Mouse (Mus musculus) liver, embryonic 16.5 days (tissue): Measurements from ENCODE around the gene Bicdl1. TPM values are rescaled to one million over a fixed set of nuclear protein-coding genes. Genes with fewer than 3 reads are reported as not detected.

Source experiments
- ATAC-seq: fragments of 200-750 bp; cut with Nextera tagmentation; 2 replicates; pipeline ENCODE4 v1.8.0; 2017; ENCODE audit warnings: low read depth, mild to moderate bottlenecking, moderate number of reproducible peaks, moderate library complexity
- H3K27ac ChIP-seq: fragments of 300-500 bp; sonication (generic); 2 replicates; pipeline ENCODE4 v1.5.1; 2014; ENCODE audit warnings: mild to moderate bottlenecking, low read length
- H3K27me3 ChIP-seq: fragments of 300-500 bp; sonication (generic); 2 replicates; pipeline ENCODE4 v1.6.1; 2014; ENCODE audit warnings: low read depth, low read length, mixed read lengths; ENCODE audit not compliant: control insufficient read depth, insufficient read depth
- H3K36me3 ChIP-seq: fragments of 300-500 bp; sonication (generic); 2 replicates; pipeline ENCODE4 v1.6.1; 2014; ENCODE audit warnings: mild to moderate bottlenecking; ENCODE audit not compliant: control insufficient read depth, insufficient read depth
- H3K4me1 ChIP-seq: fragments of 300-500 bp; sonication (generic); 2 replicates; pipeline ENCODE4 v1.6.1; 2014; ENCODE audit warnings: low read depth, low read length, mixed read lengths; ENCODE audit not compliant: control insufficient read depth
- H3K4me2 ChIP-seq: fragments of 300-500 bp; sonication (generic); 2 replicates; pipeline ENCODE4 v1.6.1; 2014; ENCODE audit warnings: low read depth, low read length, mixed read lengths
- H3K4me3 ChIP-seq: fragments of 300-500 bp; sonication (generic); 2 replicates; pipeline ENCODE4 v1.5.1; 2014; ENCODE audit warnings: low read depth, mild to moderate bottlenecking, low read length
- H3K9ac ChIP-seq: fragments of 300-500 bp; sonication (generic); 2 replicates; pipeline ENCODE4 v1.6.1; 2014; ENCODE audit warnings: low read depth, low read length
- H3K9me3 ChIP-seq: fragments of 300-500 bp; sonication (generic); replicated peaks from 2 replicates; pipeline ENCODE4 v1.6.1; 2016; ENCODE audit warnings: low read length; ENCODE audit not compliant: control insufficient read depth
- WGBS: fragments of 180-500 bp; shearing (Covaris S2); extraction: QIAGEN DNeasy Blood & Tissue Kit; methylation state at CpG from one replicate; pipeline ENCODE4 v1.1.7; 2014; ENCODE audit not compliant: insufficient replicate concordance; 5-methylcytosine and 5-hydroxymethylcytosine counted together
- polyA plus RNA-seq: library from polyadenylated mRNA; unstranded; fragments of >200 nt; fragmentation: Nextera tagmentation; extraction: Ambion mirVana; gene quantifications from 2 replicates; pipeline ENCODE4 v1.2.1, GENCODE M21; 2015

Bicdl1 gene
- polyA plus RNA-seq, 1 experiment from 2014 or later = 1.3 TPM

- WGBS = 1% methylated on average over 30 of the region's 30 CpGs
- no peak for ATAC-seq
- H3K4me1 ChIP-seq = peaks cover 70% of the 10 kb centered on the region
These were observed 99.1 kb downstream of the Bicdl1 start for GRCm38 (mm10) chr5:115632358-115632714.

GRCm38 (mm10) chr5:115631505-115632357 lies 99.7 kb downstream of the Bicdl1 start, which contains the start of gene Rab35:
Rab35 (plus strand) TSS chr5:115631908.
- Histone ChIP-seq H3K27ac (peak within 1 kb of the TSS; percentile 95), H3K4me2 (peak within 1 kb of the TSS; percentile 78), H3K4me1 (peaks cover 71% of the 10 kb centered on the region), H3K36me3 (0 out of 2 replicates have a peak, but pooled peaks cover 2% of the 10 kb centered on the region), H3K27me3 (no peaks in the 10 kb centered on the region), H3K9me3 (no peaks in the 10 kb centered on the region), H3K4me3 (peak within 1 kb of the TSS; percentile 79), H3K9ac (peak within 1 kb of the TSS; percentile 93)
- peak; percentile 85 for ATAC-seq
- WGBS = under 1% methylated on average over 68 of the region's 125 CpGs

More at GRCm38 (mm10) chr5:115632358-115632714, 99.1 kb downstream of the Bicdl1 start:
- Histone ChIP-seq H3K27ac (peak overlapping the region; percentile 95), H3K9ac (peak overlapping the region; percentile 89), H3K27me3 (no peaks in the 10 kb centered on the region), H3K36me3 (0 out of 2 replicates have a peak, but pooled peaks cover 2% of the 10 kb centered on the region), H3K4me3 (peak overlapping the region; percentile 79), H3K4me2 (peak overlapping the region; percentile 78), H3K9me3 (no peaks in the 10 kb centered on the region)

- Histone ChIP-seq H3K9ac (peak overlapping the region; percentile 93), H3K36me3 (0 out of 2 replicates have a peak, but pooled peaks cover 2% of the 10 kb centered on the region), H3K9me3 (no peaks in the 10 kb centered on the region), H3K4me3 (peak overlapping the region; percentile 79), H3K4me1 (peaks cover 76% of the 10 kb centered on the region), H3K27me3 (no peaks in the 10 kb centered on the region), H3K4me2 (peak overlapping the region; percentile 58), H3K27ac (peak overlapping the region; percentile 93)
- no peak for ATAC-seq
- 66% methylated on average over 5 of the region's 5 CpGs for WGBS
These were observed 101.1 kb downstream of the Bicdl1 start for GRCm38 (mm10) chr5:115630291-115630690.

- H3K4me1 ChIP-seq = peaks cover 72% of the 10 kb centered on the region
- 0 out of 2 replicates have a peak, but pooled peaks cover 2% of the 10 kb centered on the region for H3K36me3 ChIP-seq
- H3K4me3 ChIP-seq = no peak overlapping the region
- 0 out of 2 replicates have a peak overlapping the region, but pooled peaks have one; percentile 21 for H3K27ac ChIP-seq
- no peak for ATAC-seq
- H3K9me3 ChIP-seq = no peaks in the 10 kb centered on the region
- H3K4me2 ChIP-seq = no peak overlapping the region
- H3K27me3 ChIP-seq = no peaks in the 10 kb centered on the region
- 73% methylated on average over 4 of the region's 4 CpGs for WGBS
- H3K9ac ChIP-seq = no peak overlapping the region
These were observed 101.7 kb downstream of the Bicdl1 start for GRCm38 (mm10) chr5:115629672-115630071.

- Histone ChIP-seq H3K27me3 (no peaks in the 10 kb centered on the region), H3K36me3 (no peaks in the 10 kb centered on the region), H3K4me3 (no peak overlapping the region), H3K4me2 (no peak overlapping the region), H3K9ac (no peak overlapping the region), H3K27ac (peak overlapping the region; percentile 43; the same call in 1 of the 2 replicates), H3K4me1 (peaks cover 63% of the 10 kb centered on the region), H3K9me3 (no peaks in the 10 kb centered on the region)
- WGBS = 22% methylated on average over 8 of the region's 8 CpGs
- no peak for ATAC-seq
These were observed 103.3 kb downstream of the Bicdl1 start for GRCm38 (mm10) chr5:115628083-115628482.

- H3K9ac ChIP-seq = peak overlapping the region; percentile 64
- peak overlapping the region; percentile 43 for H3K4me3 ChIP-seq
- peak overlapping the region; percentile 78 for H3K4me2 ChIP-seq
- H3K36me3 ChIP-seq = no peaks in the 10 kb centered on the region
- 34% methylated on average over 10 of the region's 10 CpGs for WGBS
- H3K27me3 ChIP-seq = no peaks in the 10 kb centered on the region
- H3K4me1 ChIP-seq = peaks cover 66% of the 10 kb centered on the region
- H3K9me3 ChIP-seq = no peaks in the 10 kb centered on the region
- H3K27ac ChIP-seq = peak overlapping the region; percentile 99
- peak; percentile 95 for ATAC-seq
These were observed 105.1 kb downstream of the Bicdl1 start for GRCm38 (mm10) chr5:115626237-115626886.

GRCm38 (mm10) chr5:115623694-115624440 lies 107.6 kb downstream of the Bicdl1 start:
- Histone ChIP-seq H3K27ac (peak overlapping the region; percentile 57), H3K9me3 (no peaks in the 10 kb centered on the region), H3K4me2 (no peak overlapping the region), H3K9ac (no peak overlapping the region; the same call in 1 of the 2 replicates), H3K36me3 (no peaks in the 10 kb centered on the region; the same call in none of the 2 replicates), H3K4me3 (no peak overlapping the region), H3K4me1 (peaks cover 48% of the 10 kb centered on the region), H3K27me3 (no peaks in the 10 kb centered on the region)
- ATAC-seq = no peak
- 56% methylated on average over 9 of the region's 9 CpGs for WGBS

- peaks cover 36% of the 10 kb centered on the region for H3K4me1 ChIP-seq
These were observed 108.7 kb downstream of the Bicdl1 start for GRCm38 (mm10) chr5:115622686-115623085.

More at GRCm38 (mm10) chr5:115622686-115623085, 108.7 kb downstream of the Bicdl1 start:
- Histone ChIP-seq H3K9me3 (no peaks in the 10 kb centered on the region), H3K27me3 (no peaks in the 10 kb centered on the region), H3K9ac (no peak overlapping the region), H3K4me3 (no peak overlapping the region), H3K4me2 (no peak overlapping the region), H3K27ac (peak overlapping the region; percentile 22; the same call in 1 of the 2 replicates), H3K36me3 (peaks cover 3% of the 10 kb centered on the region)
- ATAC-seq = no peak
- WGBS = 72% methylated on average over 7 of the region's 7 CpGs
